ENCODE assay signal across 8 mouse cellular contexts in genomic region chr8:111732406-111733085, GRCm38 (mm10). TPM values are rescaled to one million over a fixed set of nuclear protein-coding genes. Genes with fewer than 3 reads are reported as not detected.
DNase-seq lines count a peak whose midpoint lies in the region; ATAC-seq and TF ChIP-seq lines count a peak whose summit lies in the region.

No protein-coding gene starts in this region.

- H3K4me1 ChIP-seq in heart, embryonic 15.5 days (replicated peaks): peaks cover 91% of the 10 kb centered on the region
- peaks cover 87% of the 10 kb centered on the region for H3K4me1 ChIP-seq in limb, embryonic 13.5 days
- H3K4me1 ChIP-seq in olfactory bulb, adult 2 months (ENCODE audit: control insufficient read depth, insufficient read depth, low read length): peaks cover 27% of the 10 kb centered on the region

- H3K36me3 ChIP-seq in heart, embryonic 15.5 days: no peaks in the 10 kb centered on the region
- H3K36me3 ChIP-seq in limb, embryonic 13.5 days: peaks cover 5% of the 10 kb centered on the region; the same call in 1 of the 2 replicates

- no peak for TF ChIP-seq CTCF in olfactory bulb, adult 2 months (IDR thresholded peaks at IDR 0.05; ENCODE audit: insufficient read depth, low read depth, low read length)

- no peak for DNase-seq in heart, postnatal 14 days
- peak; percentile 78 for DNase-seq in adipocyte (ENCODE audit: low spot score)
- DNase-seq in heart, postnatal 4 days: peak; percentile 35
- DNase-seq in layer of hippocampus, postnatal 14 days (ENCODE audit: low spot score in 2 of 2): no peak
- DNase-seq in right cerebral cortex, adult 18-20 months: no peak

- no peaks in the 10 kb centered on the region for H3K9me3 ChIP-seq in heart, embryonic 15.5 days (replicated peaks)
- H3K9me3 ChIP-seq in limb, embryonic 13.5 days: no peaks in the 10 kb centered on the region

- ATAC-seq in heart, embryonic 15.5 days (replicated peaks; ENCODE audit: insufficient number of reproducible peaks, insufficient read depth, low FRiP score, low read depth): no peak
- no peak; the same call in 1 of the 2 replicates for ATAC-seq in limb, embryonic 13.5 days (ENCODE audit: low FRiP score, low read depth)

- no peaks in the 10 kb centered on the region for H3K27me3 ChIP-seq in heart, embryonic 15.5 days
- H3K27me3 ChIP-seq in limb, embryonic 13.5 days: no peaks in the 10 kb centered on the region

- H3K27ac ChIP-seq in heart, embryonic 15.5 days: peak overlapping the region; percentile 92
- H3K27ac ChIP-seq in limb, embryonic 13.5 days: peak overlapping the region; percentile 76
- H3K27ac ChIP-seq in olfactory bulb, adult 2 months (ENCODE audit: insufficient read depth, low read depth, low read length): no peak overlapping the region

- no peak for TF ChIP-seq POLR2A in olfactory bulb, adult 2 months (IDR thresholded peaks at IDR 0.05; ENCODE audit: insufficient read depth, low read depth, low read length)

- peak overlapping the region; percentile 89 for H3K4me2 ChIP-seq in heart, embryonic 15.5 days
- H3K4me2 ChIP-seq in limb, embryonic 13.5 days (replicated peaks): peak overlapping the region; percentile 81

- 14% methylated on average over 10 of the region's 10 CpGs for WGBS in heart, embryonic 15.5 days
- 23% methylated on average over 10 of the region's 10 CpGs for WGBS in limb, embryonic 13.5 days
- 20% methylated on average over 10 of the region's 10 CpGs for WGBS in olfactory bulb, adult 2 months

- peak overlapping the region; percentile 44 for H3K9ac ChIP-seq in heart, embryonic 15.5 days
- H3K9ac ChIP-seq in limb, embryonic 13.5 days: peak overlapping the region; percentile 85

- peak overlapping the region; percentile 69 for H3K4me3 ChIP-seq in heart, embryonic 15.5 days
- peak overlapping the region; percentile 80 for H3K4me3 ChIP-seq in limb, embryonic 13.5 days
- H3K4me3 ChIP-seq in olfactory bulb, adult 2 months (ENCODE audit: insufficient read depth, low read depth, low read length): peak overlapping the region; percentile 59

- intact Hi-C loops in heart, postnatal 14 days (cut with DNase I): no loop called here

RNA-seq across cellular contexts. Expression of gene Bcar1, which starts 11.1 kb away (rescaled TPM):
- polyA plus RNA-seq in heart, embryonic 15.5 days (2015; fragmentation: Nextera tagmentation; extraction: Ambion mirVana): 40.1 and 45.3 TPM in 2 replicates
- 10 to 100 TPM; 27.1 to 35.7 TPM for total RNA-seq in heart, postnatal 14 days (2021)
- total RNA-seq in heart, postnatal 4 days (2021): 10 to 100 TPM; 62.7 to 65.0 TPM
- 41.7 and 41.8 TPM in 2 replicates for polyA plus RNA-seq in limb, embryonic 13.5 days (2015; fragmentation: Nextera tagmentation; extraction: Ambion mirVana)
- not detected in 2 replicates for polyA plus RNA-seq in olfactory bulb, adult 2 months (2012; ENCODE audit: insufficient read depth, insufficient read length, low replicate concordance, missing spikeins)
- total RNA-seq in layer of hippocampus, postnatal 14 days (2021): 10 to 100 TPM; 66.5 to 73.8 TPM

RNA-seq across cellular contexts. Expression of gene Ctrb1, which starts 41.7 kb away (rescaled TPM):
- 0.43 and 2.9 TPM in 2 replicates for polyA plus RNA-seq in heart, embryonic 15.5 days (2015; fragmentation: Nextera tagmentation; extraction: Ambion mirVana)
- not detected for total RNA-seq in heart, postnatal 14 days (2021)
- not detected for total RNA-seq in heart, postnatal 4 days (2021)
- 0.89 and 3.1 TPM in 2 replicates for polyA plus RNA-seq in limb, embryonic 13.5 days (2015; fragmentation: Nextera tagmentation; extraction: Ambion mirVana)
- not detected in 2 replicates for polyA plus RNA-seq in olfactory bulb, adult 2 months (2012; ENCODE audit: insufficient read depth, insufficient read length, low replicate concordance, missing spikeins)
- not detected for total RNA-seq in layer of hippocampus, postnatal 14 days (2021)

Comparison
In these comparisons a context has a peak if more than half of its experiments do, and no peak if none do; other contexts are left out.
1. DNase-seq: peak in adipocyte (single experiment) and heart, postnatal 4 days (single experiment); none in heart, postnatal 14 days (0 of 2), layer of hippocampus, postnatal 14 days (0 of 2) and right cerebral cortex, adult 18-20 months (single experiment).
2. Peak in every context shown above with its lines, with median percentiles within 50 percentile points of each other: H3K4me3 ChIP-seq.